Mouse (Mus musculus): ENCODE results near the gene Rsf1. TPM values are rescaled to one million over a fixed set of nuclear protein-coding genes. Genes with fewer than 3 reads are reported as not detected.

Gene Rsf1
- polyA plus RNA-seq, 1 experiment from 2014 or later = 11.2 TPM

GRCm38 (mm10) chr7:97579976-97580842, 520 bp downstream of the Rsf1 start:
- H3K27me3 ChIP-seq (replicated peaks) = no peaks in the 10 kb centered on the region
- peak overlapping the region; percentile 100 for H3K4me3 ChIP-seq
- peak overlapping the region; percentile 98 for H3K27ac ChIP-seq (replicated peaks)
- 0% methylated on average over 64 of the region's 65 CpGs for WGBS
- H3K4me1 ChIP-seq = peaks cover 21% of the 10 kb centered on the region
- peak overlapping the region; percentile 100 for H3K9ac ChIP-seq
- peak overlapping the region; percentile 85 for H3K4me2 ChIP-seq
- peaks cover 4% of the 10 kb centered on the region; the same call in 1 of the 2 replicates for H3K36me3 ChIP-seq
- 0 out of 2 replicates have a peak, but pooled peaks cover 5% of the 10 kb centered on the region for H3K9me3 ChIP-seq
- ATAC-seq (ENCODE audit: extremely low read depth, insufficient number of reproducible peaks, low FRiP score, low TSS enrichment) = peak; percentile 57

- H3K9me3 ChIP-seq = 0 out of 2 replicates have a peak, but pooled peaks cover 5% of the 10 kb centered on the region
- H3K4me1 ChIP-seq = peaks cover 21% of the 10 kb centered on the region
- WGBS = under 1% methylated on average over 11 of the region's 11 CpGs
- H3K36me3 ChIP-seq = 0 out of 2 replicates have a peak, but pooled peaks cover 4% of the 10 kb centered on the region
- H3K4me2 ChIP-seq = peak overlapping the region; percentile 85
- peak overlapping the region; percentile 100 for H3K9ac ChIP-seq
- no peaks in the 10 kb centered on the region for H3K27me3 ChIP-seq (replicated peaks)
- peak overlapping the region; percentile 98 for H3K27ac ChIP-seq (replicated peaks)
- no peak; the same call in 1 of the 2 replicates for ATAC-seq (ENCODE audit: extremely low read depth, insufficient number of reproducible peaks, low FRiP score, low TSS enrichment)
- peak overlapping the region; percentile 100 for H3K4me3 ChIP-seq
Observed at GRCm38 (mm10) chr7:97580843-97581214, 1.1 kb downstream of the Rsf1 start.

GRCm38 (mm10) chr7:97588506-97588905, 8.8 kb downstream of the Rsf1 start:
- H3K36me3 ChIP-seq = 0 out of 2 replicates have a peak, but pooled peaks cover 3% of the 10 kb centered on the region
- no peak overlapping the region for H3K9ac ChIP-seq
- H3K9me3 ChIP-seq = no peaks in the 10 kb centered on the region
- H3K27ac ChIP-seq (replicated peaks) = no peak overlapping the region
- no peak overlapping the region for H3K4me2 ChIP-seq
- ATAC-seq (ENCODE audit: extremely low read depth, insufficient number of reproducible peaks, low FRiP score, low TSS enrichment) = no peak
- 83% methylated on average over 5 of the region's 5 CpGs for WGBS
- H3K4me3 ChIP-seq = no peak overlapping the region
- H3K27me3 ChIP-seq (replicated peaks) = no peaks in the 10 kb centered on the region
- peaks cover 54% of the 10 kb centered on the region for H3K4me1 ChIP-seq

GRCm38 (mm10) chr7:97590488-97590887, 10.8 kb downstream of the Rsf1 start:
- peak overlapping the region; percentile 9; the same call in 1 of the 2 replicates for H3K27ac ChIP-seq (replicated peaks)
- 0 out of 2 replicates have a peak, but pooled peaks cover 3% of the 10 kb centered on the region for H3K36me3 ChIP-seq
- WGBS = 3% methylated on average over 3 of the region's 3 CpGs
- no peaks in the 10 kb centered on the region for H3K27me3 ChIP-seq (replicated peaks)
- H3K9ac ChIP-seq = peak overlapping the region; percentile 59
- H3K4me1 ChIP-seq = peaks cover 46% of the 10 kb centered on the region
- no peaks in the 10 kb centered on the region for H3K9me3 ChIP-seq
- H3K4me3 ChIP-seq = no peak overlapping the region
- H3K4me2 ChIP-seq = no peak overlapping the region; the same call in 1 of the 2 replicates
- no peak for ATAC-seq (ENCODE audit: extremely low read depth, insufficient number of reproducible peaks, low FRiP score, low TSS enrichment)

GRCm38 (mm10) chr7:97591336-97591735, 11.6 kb downstream of the Rsf1 start:
- Histone ChIP-seq H3K36me3 (0 out of 2 replicates have a peak, but pooled peaks cover 3% of the 10 kb centered on the region), H3K4me1 (peaks cover 46% of the 10 kb centered on the region), H3K4me2 (no peak overlapping the region), H3K9ac (no peak overlapping the region), H3K27ac (replicated peaks) (no peak overlapping the region), H3K9me3 (no peaks in the 10 kb centered on the region), H3K4me3 (no peak overlapping the region), H3K27me3 (replicated peaks) (no peaks in the 10 kb centered on the region)
- no peak for ATAC-seq (ENCODE audit: extremely low read depth, insufficient number of reproducible peaks, low FRiP score, low TSS enrichment)
- 63% methylated on average over 6 of the region's 6 CpGs for WGBS

GRCm38 (mm10) chr7:97592396-97592795, 12.7 kb downstream of the Rsf1 start:
- Histone ChIP-seq H3K4me3 (no peak overlapping the region), H3K27me3 (replicated peaks) (no peaks in the 10 kb centered on the region), H3K9me3 (no peaks in the 10 kb centered on the region), H3K36me3 (0 out of 2 replicates have a peak, but pooled peaks cover 3% of the 10 kb centered on the region), H3K9ac (no peak overlapping the region), H3K4me1 (peaks cover 46% of the 10 kb centered on the region), H3K4me2 (no peak overlapping the region), H3K27ac (replicated peaks) (no peak overlapping the region)
- ATAC-seq (ENCODE audit: extremely low read depth, insufficient number of reproducible peaks, low FRiP score, low TSS enrichment) = no peak
- WGBS = 90% methylated on average over 4 of the region's 4 CpGs

- no peak overlapping the region for H3K27ac ChIP-seq (replicated peaks)
- no peak overlapping the region for H3K9ac ChIP-seq
- H3K4me3 ChIP-seq = no peak overlapping the region
- H3K27me3 ChIP-seq (replicated peaks) = no peaks in the 10 kb centered on the region
- no peaks in the 10 kb centered on the region for H3K9me3 ChIP-seq
- H3K36me3 ChIP-seq = 0 out of 2 replicates have a peak, but pooled peaks cover 3% of the 10 kb centered on the region
- 79% methylated on average over 2 of the region's 2 CpGs for WGBS
- H3K4me1 ChIP-seq = peaks cover 42% of the 10 kb centered on the region
- no peak for ATAC-seq (ENCODE audit: extremely low read depth, insufficient number of reproducible peaks, low FRiP score, low TSS enrichment)
- H3K4me2 ChIP-seq = no peak overlapping the region
Observed at GRCm38 (mm10) chr7:97593535-97593934, 13.8 kb downstream of the Rsf1 start.

- 86% methylated on average over 2 of the region's 2 CpGs for WGBS
- no peaks in the 10 kb centered on the region for H3K27me3 ChIP-seq (replicated peaks)
- no peak for ATAC-seq (ENCODE audit: extremely low read depth, insufficient number of reproducible peaks, low FRiP score, low TSS enrichment)
- peaks cover 8% of the 10 kb centered on the region for H3K4me1 ChIP-seq
- no peak overlapping the region for H3K27ac ChIP-seq (replicated peaks)
- no peak overlapping the region for H3K9ac ChIP-seq
- H3K36me3 ChIP-seq = no peaks in the 10 kb centered on the region
- H3K9me3 ChIP-seq = no peaks in the 10 kb centered on the region
- H3K4me3 ChIP-seq = no peak overlapping the region
- H3K4me2 ChIP-seq = no peak overlapping the region
Observed at GRCm38 (mm10) chr7:97598548-97598947, 18.9 kb downstream of the Rsf1 start.

- ATAC-seq (ENCODE audit: extremely low read depth, insufficient number of reproducible peaks, low FRiP score, low TSS enrichment) = no peak
- no peak overlapping the region for H3K4me3 ChIP-seq
- 92% methylated on average over 5 of the region's 5 CpGs for WGBS
Observed at GRCm38 (mm10) chr7:97621346-97621745, 41.7 kb downstream of the Rsf1 start.

GRCm38 (mm10) chr7:97622676-97623075, 43.0 kb downstream of the Rsf1 start:
- no peak for ATAC-seq (ENCODE audit: extremely low read depth, insufficient number of reproducible peaks, low FRiP score, low TSS enrichment)
- WGBS = 82% methylated on average over 1 of the region's 1 CpGs

More at GRCm38 (mm10) chr7:97621346-97621745, 41.7 kb downstream of the Rsf1 start:
- Histone ChIP-seq H3K9ac (no peak overlapping the region), H3K27ac (replicated peaks) (no peak overlapping the region), H3K4me2 (no peak overlapping the region), H3K27me3 (replicated peaks) (no peaks in the 10 kb centered on the region), H3K9me3 (no peaks in the 10 kb centered on the region), H3K4me1 (peaks cover 2% of the 10 kb centered on the region; the same call in 1 of the 2 replicates), H3K36me3 (peaks cover 22% of the 10 kb centered on the region)

GRCm38 (mm10) chr7:97623402-97623801, 43.7 kb downstream of the Rsf1 start:
- no peak for ATAC-seq (ENCODE audit: extremely low read depth, insufficient number of reproducible peaks, low FRiP score, low TSS enrichment)
- H3K27ac ChIP-seq (replicated peaks) = no peak overlapping the region
- H3K36me3 ChIP-seq = peaks cover 7% of the 10 kb centered on the region
- no peak overlapping the region for H3K4me3 ChIP-seq
- H3K9me3 ChIP-seq = no peaks in the 10 kb centered on the region
- peaks cover 10% of the 10 kb centered on the region for H3K4me1 ChIP-seq
- H3K27me3 ChIP-seq (replicated peaks) = no peaks in the 10 kb centered on the region
- no peak overlapping the region for H3K9ac ChIP-seq
- H3K4me2 ChIP-seq = no peak overlapping the region

More at GRCm38 (mm10) chr7:97622676-97623075, 43.0 kb downstream of the Rsf1 start:
- Histone ChIP-seq H3K9ac (no peak overlapping the region), H3K4me3 (no peak overlapping the region), H3K4me1 (peaks cover 7% of the 10 kb centered on the region), H3K27me3 (replicated peaks) (no peaks in the 10 kb centered on the region), H3K27ac (replicated peaks) (no peak overlapping the region), H3K36me3 (peaks cover 14% of the 10 kb centered on the region), H3K9me3 (no peaks in the 10 kb centered on the region), H3K4me2 (no peak overlapping the region)

Data from heart, embryonic 13.5 days (tissue).